Mouse (Mus musculus) CH12.LX (cell line): ENCODE data around the gene Asxl1. TPM values are rescaled to one million over a fixed set of nuclear protein-coding genes. Genes with fewer than 3 reads are reported as not detected.

ENCODE experiments used
- DNase-seq: peaks from one replicate; pipeline ENCODE4 v3.0.0-alpha.2; 2013; ENCODE audit errors: extremely low read depth
- H3K27ac ChIP-seq: 2 replicates; pipeline ENCODE4 v1.5.1; 2012; ENCODE audit warnings: low read depth, mild to moderate bottlenecking, control low read depth, moderate library complexity; ENCODE audit not compliant: insufficient read depth
- H3K27me3 ChIP-seq: replicated peaks from 2 replicates; pipeline ENCODE3; 2012; ENCODE audit warnings: inconsistent platforms
- H3K36me3 ChIP-seq, 2 experiments: replicated peaks in 1 of 2; 2 replicates each; pipeline versions ENCODE3 to v1.6.1; 2012; ENCODE audit warnings: inconsistent platforms in 1 of 2, low read length in 1 of 2, mild to moderate bottlenecking in 1 of 2, mixed read lengths in 1 of 2, moderate library complexity in 1 of 2; ENCODE audit not compliant: control insufficient read depth in 1 of 2, insufficient read depth in 1 of 2
- H3K4me1 ChIP-seq, 2 experiments: 2 replicates each; pipeline ENCODE4 v1.6.1; 2012; ENCODE audit warnings: inconsistent platforms in 1 of 2, moderate library complexity in 1 of 2; ENCODE audit not compliant: insufficient read depth in 2 of 2, control insufficient read depth in 1 of 2
- H3K4me2 ChIP-seq: 2 replicates; pipeline ENCODE4 v1.6.1; 2012; ENCODE audit warnings: low read depth, mild to moderate bottlenecking, control low read depth; ENCODE audit not compliant: poor library complexity, insufficient read depth, severe bottlenecking
- H3K4me3 ChIP-seq, 3 experiments: fragments of 150-350 bp in 1 of 3; sonication (generic) in 1 of 3; replicated peaks in 1 of 3; 2 replicates each; pipeline versions ENCODE3 to v1.5.1; 2011 to 2012; ENCODE audit warnings: low read depth in 2 of 3, low read length in 2 of 3, mild to moderate bottlenecking in 2 of 3, moderate library complexity in 2 of 3, control low read depth in 1 of 3, improper control_type of control experiment in 1 of 3, inconsistent platforms in 1 of 3, mixed read lengths in 1 of 3; ENCODE audit not compliant: poor library complexity in 1 of 3
- H3K79me2 ChIP-seq: replicated peaks from 2 replicates; pipeline ENCODE4 v1.6.1; 2012; ENCODE audit warnings: mild to moderate bottlenecking, moderate library complexity; ENCODE audit not compliant: control insufficient read depth, poor library complexity, insufficient read depth, severe bottlenecking; ENCODE audit errors: extremely low read depth
- H3K9ac ChIP-seq: 2 replicates; pipeline ENCODE4 v1.6.1; 2012; ENCODE audit warnings: low read depth, mild to moderate bottlenecking, control low read depth, moderate library complexity; ENCODE audit not compliant: insufficient read depth
- H3K9me3 ChIP-seq: replicated peaks from 2 replicates; pipeline ENCODE3; 2012; ENCODE audit warnings: low read length, inconsistent platforms, mixed read lengths
- CTCF ChIP-seq, 2 experiments: IDR thresholded peaks in 1 of 2; conservative IDR thresholded peaks in 1 of 2; 2 replicates each; pipeline ENCODE4 v1.5.1; 2011 to 2012; ENCODE audit warnings: low read depth in 2 of 2, low read length in 2 of 2, improper control_type of control experiment in 1 of 2, inconsistent platforms in 1 of 2, mild to moderate bottlenecking in 1 of 2, moderate library complexity in 1 of 2
- E2F4 ChIP-seq: IDR thresholded peaks from 2 replicates; pipeline ENCODE4 v1.6.1; 2011; ENCODE audit warnings: low read depth, low read length, improper control_type of control experiment; ENCODE audit not compliant: insufficient replicate concordance
- ETS1 ChIP-seq: conservative IDR thresholded peaks from 2 replicates; pipeline ENCODE4 v1.6.1; 2012; ENCODE audit warnings: low read depth, mild to moderate bottlenecking, inconsistent platforms, low read length, improper control_type of control experiment, moderate library complexity
- HCFC1 ChIP-seq: IDR thresholded peaks from 2 replicates; pipeline ENCODE4 v1.6.1; 2012; ENCODE audit warnings: low read depth, mild to moderate bottlenecking, inconsistent platforms, low read length, improper control_type of control experiment
- IRF4 ChIP-seq: IDR thresholded peaks from 2 replicates; pipeline ENCODE4 v1.6.1; 2014; ENCODE audit warnings: low read depth, mild to moderate bottlenecking, inconsistent platforms, low read length, improper control_type of control experiment
- JUND ChIP-seq: conservative IDR thresholded peaks from 2 replicates; pipeline ENCODE4 v1.6.1; 2011; ENCODE audit warnings: low read depth, low read length, improper control_type of control experiment
- MAX ChIP-seq: IDR thresholded peaks from 2 replicates; pipeline ENCODE4 v1.6.1; 2011; ENCODE audit warnings: low read length, improper control_type of control experiment
- MAZ ChIP-seq: IDR thresholded peaks from 2 replicates; pipeline ENCODE4 v1.6.1; 2012; ENCODE audit warnings: low read depth, mild to moderate bottlenecking, inconsistent platforms, low read length, improper control_type of control experiment, moderate library complexity
- MXI1 ChIP-seq: IDR thresholded peaks from 2 replicates; pipeline ENCODE4 v1.6.1; 2011; ENCODE audit warnings: mild to moderate bottlenecking, low read depth, low read length, improper control_type of control experiment
- POLR2A ChIP-seq: IDR thresholded peaks from 2 replicates; pipeline ENCODE4 v1.6.1; 2011; ENCODE audit warnings: low read depth, mild to moderate bottlenecking, improper control_type of control experiment, low read length
- RAD21 ChIP-seq: IDR thresholded peaks from 2 replicates; pipeline ENCODE4 v1.6.1; 2011; ENCODE audit warnings: low read depth, mild to moderate bottlenecking, low read length, improper control_type of control experiment, moderate library complexity
- RCOR1 ChIP-seq: conservative IDR thresholded peaks from 2 replicates; pipeline ENCODE4 v1.6.1; 2012; ENCODE audit warnings: low read depth, mild to moderate bottlenecking, inconsistent platforms, low read length, improper control_type of control experiment
- SIN3A ChIP-seq: IDR thresholded peaks from 2 replicates; pipeline ENCODE4 v1.6.1; 2012; ENCODE audit warnings: low read length, improper control_type of control experiment, inconsistent platforms
- SMC3 ChIP-seq: IDR thresholded peaks from 2 replicates; pipeline ENCODE4 v1.6.1; 2011; ENCODE audit warnings: low read depth, low read length, improper control_type of control experiment
- TBP ChIP-seq: conservative IDR thresholded peaks from 2 replicates; pipeline ENCODE4 v1.6.1; 2011; ENCODE audit warnings: low read depth, low read length, improper control_type of control experiment
- UBTF ChIP-seq: IDR thresholded peaks from 2 replicates; pipeline ENCODE4 v1.6.1; 2012; ENCODE audit warnings: low read depth, mild to moderate bottlenecking, inconsistent platforms, low read length, improper control_type of control experiment, moderate library complexity
- USF1 ChIP-seq: IDR thresholded peaks from 2 replicates; pipeline ENCODE4 v1.6.1; 2014; ENCODE audit warnings: low read depth, mild to moderate bottlenecking, inconsistent platforms, low read length, improper control_type of control experiment
- ZC3H11A ChIP-seq: IDR thresholded peaks from 2 replicates; pipeline ENCODE4 v1.6.1; 2012; ENCODE audit warnings: low read depth, mild to moderate bottlenecking, inconsistent platforms, low read length, improper control_type of control experiment
- ZMIZ1 ChIP-seq: IDR thresholded peaks from 2 replicates; pipeline ENCODE4 v1.6.1; 2012; ENCODE audit warnings: low read depth, mild to moderate bottlenecking, inconsistent platforms, low read length, improper control_type of control experiment
- dilution Hi-C: fragments of 300-500 bp; cut with MboI; formaldehyde crosslinking; loops from 2 replicates; pipeline ENCODE4 v1.14.3; 2020; ENCODE audit warnings: low sequenced_read_pairs; ENCODE audit not compliant: extremely low pct_unique_long_range_greater_than_20kb, extremely low pct_ligation_motif_present
- in situ Hi-C: fragments of 300-500 bp; cut with MboI; formaldehyde crosslinking; loops from 3 replicates; pipeline ENCODE4 v1.14.3; 2019; ENCODE audit warnings: low sequenced_read_pairs, low pct_ligation_motif_present, low pct_unique_long_range_greater_than_20kb, mixed read lengths
- polyA plus RNA-seq: library from polyadenylated mRNA; unstranded; fragments of >175 nt; gene quantifications from 2 replicates; pipeline ENCODE4 v1.2.1, GENCODE M21; 2012; ENCODE audit warnings: low read depth; ENCODE audit not compliant: insufficient read length
- total RNA-seq, 2 experiments: library from RNA; depleted of rRNA; stranded (reverse); fragments of 300-350 nt in 1 of 2; fragments of >200 nt in 1 of 2; gene quantifications; 2 replicates each; pipeline ENCODE4 v1.2.3; 2012 to 2014

Gene Asxl1
- total and polyA plus RNA-seq, 3 experiments = 12.7 to 31.1 (median 18.0) TPM

DNA sequence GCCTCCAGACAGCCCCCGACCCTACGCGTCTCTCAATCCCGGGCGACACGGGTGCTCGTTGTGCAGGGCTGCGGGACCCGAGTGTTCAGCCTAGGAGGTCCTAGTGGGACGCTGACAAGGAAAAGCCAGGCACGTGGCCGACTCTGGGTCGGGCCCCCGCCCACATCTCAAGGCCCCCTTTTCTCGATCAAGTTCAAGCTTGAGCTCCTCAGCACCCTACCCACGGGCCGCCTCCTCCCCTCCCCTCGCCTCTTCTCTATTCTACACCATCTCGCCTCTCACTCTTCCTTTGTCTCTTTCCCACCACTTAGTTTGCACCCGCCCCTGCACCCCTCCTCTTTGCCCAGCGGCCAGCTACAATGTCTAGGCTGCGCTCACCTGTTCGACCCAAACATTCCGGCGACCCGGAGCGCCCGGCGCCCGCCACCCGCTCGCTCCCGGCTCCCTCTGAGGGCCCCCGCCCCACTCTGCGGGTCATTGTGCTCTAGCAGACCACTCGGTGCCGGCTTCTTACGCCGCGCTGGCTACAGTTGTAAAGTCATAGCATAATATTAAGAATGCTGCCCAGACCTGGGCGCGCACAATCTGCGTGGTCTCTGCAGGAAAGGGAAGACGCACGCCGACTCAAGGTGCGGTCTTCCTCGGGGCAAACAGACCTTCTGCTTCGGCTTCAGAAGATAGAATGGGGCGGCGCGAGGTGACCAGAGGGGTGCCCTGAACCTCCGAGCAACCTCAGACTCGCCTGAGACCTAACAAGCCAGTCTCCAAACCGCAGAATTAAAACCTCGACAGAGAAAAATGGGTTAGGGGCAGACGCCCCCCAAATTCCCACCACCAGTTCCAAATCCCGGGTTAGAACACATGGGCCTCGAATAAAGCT lies 99.7 kb downstream of the Asxl1 start:
- Histone ChIP-seq H3K27ac (no peak overlapping the region), H3K4me2 (peak overlapping the region; percentile 92), H3K4me1 (peaks cover 2 to 11% of the 10 kb centered on the region in 2 experiments; a peak in 3 of 4 replicates), H3K9me3 (no peaks in the 10 kb centered on the region), H3K27me3 (peaks cover 11% of the 10 kb centered on the region), H3K79me2 (no peaks in the 10 kb centered on the region), H3K4me3 (peak overlapping the region; percentile 10 to 36 (median 20)), H3K9ac (0 out of 2 replicates have a peak overlapping the region, but pooled peaks have one; percentile 10), H3K36me3 (no peaks in the 10 kb centered on the region)
- DNase-seq = no peak
- dilution Hi-C loops = no loop called here
- in situ Hi-C loops = no loop called here
- TF ChIP-seq RCOR1 (no peak), ETS1 (no peak), ZMIZ1 (no peak), MAZ (no peak), MAX (no peak), ZC3H11A (no peak), TBP (no peak), MXI1 (no peak; the same call in none of the 2 replicates), USF1 (no peak), UBTF (no peak), HCFC1 (no peak), POLR2A (no peak), JUND (no peak)

DNA sequence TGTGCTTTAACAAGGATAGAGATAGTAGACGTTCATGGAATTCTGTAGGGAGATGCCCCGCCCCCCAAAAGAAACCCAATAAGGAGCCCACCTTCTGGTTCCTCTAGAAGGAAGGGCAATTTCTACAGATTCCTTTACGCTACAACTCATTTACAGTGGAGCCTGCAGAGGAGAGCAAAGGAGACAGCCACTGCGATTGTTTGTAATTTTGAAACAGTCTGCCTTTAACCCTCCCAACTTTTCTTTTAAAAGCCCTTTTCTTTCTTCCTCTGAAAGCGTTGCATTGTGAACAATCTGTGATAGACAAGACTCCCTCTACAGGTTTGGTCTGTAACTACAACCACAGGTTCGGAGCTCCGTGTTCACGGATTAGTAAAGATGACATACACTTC lies 100.4 kb downstream of the Asxl1 start:
- dilution Hi-C loops = no loop called here
- DNase-seq = peak; percentile 57
- no peaks in the 10 kb centered on the region for H3K9me3 ChIP-seq
- H3K4me1 ChIP-seq = peaks cover 2 to 7% of the 10 kb centered on the region in 2 experiments; a peak in 2 of 4 replicates
- peak overlapping the region; percentile 92 for H3K4me2 ChIP-seq
- peak overlapping the region; percentile 10; the same call in 1 of the 2 replicates for H3K9ac ChIP-seq
- no peak for TF ChIP-seq IRF4
- peak; percentile 50 for TF ChIP-seq SMC3
- TF ChIP-seq CTCF (conservative IDR thresholded peaks at IDR 0.05 in 1 of 2, IDR thresholded peaks at IDR 0.05 in 1 of 2; ENCODE audit: low read depth in 2 of 2, low read length in 2 of 2) = peak; percentile 65 to 73; a peak in 3 of 4 replicates
- TF ChIP-seq SIN3A = no peak
- peak; percentile 69 for TF ChIP-seq RAD21
- TF ChIP-seq E2F4 = no peak
- 0 out of 2 replicates have a peak, but pooled peaks have one; percentile 49 for TF ChIP-seq MAZ
- in situ Hi-C loops = no loop called here
- no peak overlapping the region for H3K4me3 ChIP-seq
- H3K27ac ChIP-seq = no peak overlapping the region
- peaks cover 11% of the 10 kb centered on the region for H3K27me3 ChIP-seq
- H3K79me2 ChIP-seq = no peaks in the 10 kb centered on the region
- no peaks in the 10 kb centered on the region for H3K36me3 ChIP-seq
